Mouse (Mus musculus): ENCODE measurements around the gene Msrb1. TPM values are rescaled to one million over a fixed set of nuclear protein-coding genes. Genes with fewer than 3 reads are reported as not detected.

The Msrb1 gene
- total and polyA plus RNA-seq, 3 experiments: 14.6 to 76.8 (median 39.2) TPM

DNA sequence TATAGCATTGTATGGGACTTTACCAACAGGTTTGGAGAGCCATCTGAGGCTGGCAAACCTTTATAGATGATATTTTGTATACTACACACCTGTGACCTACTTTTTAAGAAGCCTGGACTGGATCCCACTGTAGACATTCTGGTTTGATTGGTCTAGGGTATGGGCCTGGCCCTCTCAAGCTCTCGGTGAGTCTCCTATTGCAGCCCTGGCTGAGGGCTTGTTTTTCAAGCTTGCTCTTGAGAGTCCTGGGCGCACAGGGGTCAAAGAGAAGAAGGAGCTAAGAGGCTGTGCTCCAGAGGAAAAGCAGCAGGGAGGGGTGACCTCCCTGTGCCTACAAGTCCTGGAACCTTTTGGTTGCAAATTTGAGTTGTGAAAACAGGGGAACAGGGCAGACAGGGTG is 40.6 kb downstream of the Msrb1 start:
- no peak for TF ChIP-seq GATA1 (IDR thresholded peaks at IDR 0.05; ENCODE audit: borderline replicate concordance, low read length)
- no peak for TF ChIP-seq POLR2AphosphoS5 (IDR thresholded peaks at IDR 0.05; ENCODE audit: insufficient replicate concordance, low read depth, low read length)
- no peak for TF ChIP-seq CTCF (IDR thresholded peaks at IDR 0.05; ENCODE audit: low read depth, low read length)
- no peak for TF ChIP-seq TAL1 (conservative IDR thresholded peaks at IDR 0.05; ENCODE audit: low read depth, low read length)
- TF ChIP-seq GATA2 (IDR thresholded peaks at IDR 0.05; ENCODE audit: borderline replicate concordance, low read depth, low read length): no peak
- no peak overlapping the region for H3K4me3 ChIP-seq (ENCODE audit: low read depth, low read length)
- ATAC-seq (ENCODE audit: extremely low read depth, insufficient number of reproducible peaks, low FRiP score, poor library complexity, severe bottlenecking): no peak
- H3K36me3 ChIP-seq (replicated peaks): no peaks in the 10 kb centered on the region
- no peaks in the 10 kb centered on the region for H3K4me1 ChIP-seq (ENCODE audit: insufficient read depth, low read depth, low read length)
- H3K9me3 ChIP-seq (replicated peaks): no peaks in the 10 kb centered on the region
- DNase-seq (ENCODE audit: low spot score): no peak
- peaks cover 22% of the 10 kb centered on the region; the same call in 1 of the 2 replicates for H3K27me3 ChIP-seq (ENCODE audit: insufficient read depth, low read length)

DNA sequence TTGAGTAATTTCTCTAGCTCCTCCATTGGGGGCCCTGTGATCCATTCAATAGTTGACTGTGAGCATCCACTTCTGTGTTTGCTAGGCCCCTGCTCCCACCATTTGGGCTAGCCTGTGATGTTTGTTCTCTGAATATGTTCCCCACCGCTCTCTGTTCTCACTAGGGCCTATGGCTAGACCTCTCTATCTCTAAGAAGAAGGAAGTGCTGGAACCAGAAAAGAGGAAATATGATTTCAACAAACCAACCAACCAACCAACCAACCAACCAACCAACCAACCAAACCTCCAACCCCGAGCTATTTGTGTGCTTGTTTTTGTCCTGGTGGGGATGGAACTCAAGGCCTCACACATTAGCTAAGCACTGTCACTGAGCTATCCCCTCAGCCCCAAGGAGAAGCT is 44.4 kb downstream of the Msrb1 start:
- ATAC-seq (ENCODE audit: extremely low read depth, insufficient number of reproducible peaks, low FRiP score, poor library complexity, severe bottlenecking) (no peak), DNase-seq (ENCODE audit: low spot score) (no peak)
- H3K36me3 ChIP-seq (replicated peaks): no peaks in the 10 kb centered on the region
- H3K4me1 ChIP-seq (ENCODE audit: insufficient read depth, low read depth, low read length): no peaks in the 10 kb centered on the region
- H3K9me3 ChIP-seq (replicated peaks): no peaks in the 10 kb centered on the region
- H3K4me3 ChIP-seq (ENCODE audit: low read depth, low read length): no peak overlapping the region
- peaks cover 17% of the 10 kb centered on the region for H3K27me3 ChIP-seq (ENCODE audit: insufficient read depth, low read length)
- TF ChIP-seq GATA2 (IDR thresholded peaks at IDR 0.05; ENCODE audit: borderline replicate concordance, low read depth, low read length) (no peak), GATA1 (IDR thresholded peaks at IDR 0.05; ENCODE audit: borderline replicate concordance, low read length) (no peak)

DNA sequence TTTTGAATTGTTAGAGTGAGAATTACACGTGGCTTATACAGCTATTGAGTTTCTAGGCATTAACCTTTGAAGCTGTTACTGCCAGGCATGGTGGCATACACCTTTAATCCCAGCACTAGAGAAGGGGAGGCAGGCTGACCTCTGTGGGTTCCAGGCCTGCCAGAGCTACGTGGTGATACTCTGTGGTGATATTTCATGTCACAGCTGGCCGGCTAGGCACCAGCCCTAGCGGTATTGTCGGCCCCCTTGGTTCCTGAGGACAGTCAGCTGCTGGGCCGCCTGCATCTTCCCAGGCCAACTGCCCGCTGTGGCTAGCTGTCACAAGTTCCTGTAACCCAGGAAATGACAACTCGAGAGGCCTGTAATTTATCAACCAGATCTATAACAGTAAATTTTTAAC is 55.7 kb downstream of the Msrb1 start:
- Histone ChIP-seq H3K4me3 (ENCODE audit: low read depth, low read length) (no peak overlapping the region), H3K9me3 (replicated peaks) (no peaks in the 10 kb centered on the region), H3K4me1 (ENCODE audit: insufficient read depth, low read depth, low read length) (no peaks in the 10 kb centered on the region), H3K36me3 (replicated peaks) (no peaks in the 10 kb centered on the region), H3K27me3 (ENCODE audit: insufficient read depth, low read length) (peaks cover 24% of the 10 kb centered on the region)
- ATAC-seq (ENCODE audit: extremely low read depth, insufficient number of reproducible peaks, low FRiP score, poor library complexity, severe bottlenecking) (no peak), DNase-seq (ENCODE audit: low spot score) (no peak)
- TF ChIP-seq TAL1 (conservative IDR thresholded peaks at IDR 0.05; ENCODE audit: low read depth, low read length): no peak
- no peak for TF ChIP-seq GATA2 (IDR thresholded peaks at IDR 0.05; ENCODE audit: borderline replicate concordance, low read depth, low read length)
- TF ChIP-seq POLR2AphosphoS5 (IDR thresholded peaks at IDR 0.05; ENCODE audit: insufficient replicate concordance, low read depth, low read length): no peak
- TF ChIP-seq GATA1 (IDR thresholded peaks at IDR 0.05; ENCODE audit: borderline replicate concordance, low read length): no peak
- no peak for TF ChIP-seq CTCF (IDR thresholded peaks at IDR 0.05; ENCODE audit: low read depth, low read length)

Other genes with a start within 250 kb of the Msrb1 start
Only the 20 nearest of the 29 such genes appear.
- gene Tsc2, start 104.0 kb upstream of the Msrb1 start, total RNA-seq (2014; fragmentation: Nextera tagmentation): 114 and 146 TPM in 2 replicates
- gene Tsc2, start 104.0 kb upstream of the Msrb1 start, total RNA-seq (2017): 38.0 and 39.7 TPM in 2 replicates
- gene Tsc2, start 104.0 kb upstream of the Msrb1 start, polyA plus RNA-seq (2012): 66.5 and 77.5 TPM in 2 replicates
- gene Nthl1, start 104.0 kb upstream of the Msrb1 start, total RNA-seq (2014; fragmentation: Nextera tagmentation): 3.8 and 9.1 TPM in 2 replicates
- gene Nthl1, start 104.0 kb upstream of the Msrb1 start, total RNA-seq (2017): 9.8 and 16.9 TPM in 2 replicates
- gene Nthl1, start 104.0 kb upstream of the Msrb1 start, polyA plus RNA-seq (2012): 17.8 and 21.5 TPM in 2 replicates
- gene Slc9a3r2, start 86.3 kb upstream of the Msrb1 start, total RNA-seq (2014; fragmentation: Nextera tagmentation): not detected in 2 replicates
- 0.16 TPM in 1 of 2 replicates, not detected in the other for gene Slc9a3r2, start 86.3 kb upstream of the Msrb1 start, total RNA-seq (2017)
- gene Slc9a3r2, start 86.3 kb upstream of the Msrb1 start, polyA plus RNA-seq (2012): 0.03 and 0.07 TPM in 2 replicates
- gene Npw, start 78.2 kb upstream of the Msrb1 start, total RNA-seq (2014; fragmentation: Nextera tagmentation): not detected in 2 replicates
- gene Npw, start 78.2 kb upstream of the Msrb1 start, total RNA-seq (2017): not detected in 2 replicates
- gene Npw, start 78.2 kb upstream of the Msrb1 start, polyA plus RNA-seq (2012): not detected in 2 replicates
- gene Zfp598, start 67.0 kb upstream of the Msrb1 start, total RNA-seq (2014; fragmentation: Nextera tagmentation): 55.9 and 59.1 TPM in 2 replicates
- gene Zfp598, start 67.0 kb upstream of the Msrb1 start, total RNA-seq (2017): 11.2 and 12.0 TPM in 2 replicates
- gene Zfp598, start 67.0 kb upstream of the Msrb1 start, polyA plus RNA-seq (2012): 86.4 and 99.2 TPM in 2 replicates
- not detected in 2 replicates for gene Syngr3, start 46.7 kb upstream of the Msrb1 start, total RNA-seq (2014; fragmentation: Nextera tagmentation)
- gene Syngr3, start 46.7 kb upstream of the Msrb1 start, total RNA-seq (2017): 0.17 TPM in 1 of 2 replicates, not detected in the other
- gene Syngr3, start 46.7 kb upstream of the Msrb1 start, polyA plus RNA-seq (2012): 0.08 and 0.12 TPM in 2 replicates
- gene Gfer, start 40.5 kb upstream of the Msrb1 start, total RNA-seq (2014; fragmentation: Nextera tagmentation): 10.5 and 15.7 TPM in 2 replicates
- 34.1 and 46.4 TPM in 2 replicates for gene Gfer, start 40.5 kb upstream of the Msrb1 start, total RNA-seq (2017)
- 149 and 184 TPM in 2 replicates for gene Gfer, start 40.5 kb upstream of the Msrb1 start, polyA plus RNA-seq (2012)
- 1.4 TPM in 1 of 2 replicates, not detected in the other for gene Noxo1, start 40.4 kb upstream of the Msrb1 start, total RNA-seq (2014; fragmentation: Nextera tagmentation)
- gene Noxo1, start 40.4 kb upstream of the Msrb1 start, total RNA-seq (2017): 1.0 and 1.1 TPM in 2 replicates
- gene Noxo1, start 40.4 kb upstream of the Msrb1 start, polyA plus RNA-seq (2012): 0.72 and 0.87 TPM in 2 replicates
- gene Tbl3, start 29.0 kb upstream of the Msrb1 start, total RNA-seq (2014; fragmentation: Nextera tagmentation): 9.2 and 17.8 TPM in 2 replicates
- gene Tbl3, start 29.0 kb upstream of the Msrb1 start, total RNA-seq (2017): 27.7 and 34.0 TPM in 2 replicates
- gene Tbl3, start 29.0 kb upstream of the Msrb1 start, polyA plus RNA-seq (2012): 15.6 and 25.2 TPM in 2 replicates
- not detected in 2 replicates for gene Rnf151, start 18.6 kb upstream of the Msrb1 start, total RNA-seq (2014; fragmentation: Nextera tagmentation)
- 0.23 TPM in 1 of 2 replicates, not detected in the other for gene Rnf151, start 18.6 kb upstream of the Msrb1 start, total RNA-seq (2017)
- gene Rnf151, start 18.6 kb upstream of the Msrb1 start, polyA plus RNA-seq (2012): 0.13 and 0.17 TPM in 2 replicates
- gene Rps2, start 18.5 kb upstream of the Msrb1 start, total RNA-seq (2014; fragmentation: Nextera tagmentation): 3,970 and 4,105 TPM in 2 replicates
- gene Rps2, start 18.5 kb upstream of the Msrb1 start, total RNA-seq (2017): 950 and 975 TPM in 2 replicates
- gene Rps2, start 18.5 kb upstream of the Msrb1 start, polyA plus RNA-seq (2012): 2,688 and 3,723 TPM in 2 replicates
- 54.6 and 63.5 TPM in 2 replicates for gene Ndufb10, start 12.2 kb upstream of the Msrb1 start, total RNA-seq (2014; fragmentation: Nextera tagmentation)
- gene Ndufb10, start 12.2 kb upstream of the Msrb1 start, total RNA-seq (2017): 185 and 206 TPM in 2 replicates
- gene Ndufb10, start 12.2 kb upstream of the Msrb1 start, polyA plus RNA-seq (2012): 372 and 429 TPM in 2 replicates
- not detected in 2 replicates for gene Rpl3l, start 8.8 kb upstream of the Msrb1 start, total RNA-seq (2014; fragmentation: Nextera tagmentation)
- 0.17 TPM in 1 of 2 replicates, not detected in the other for gene Rpl3l, start 8.8 kb upstream of the Msrb1 start, total RNA-seq (2017)
- 0.07 TPM in 1 of 2 replicates, not detected in the other for gene Rpl3l, start 8.8 kb upstream of the Msrb1 start, polyA plus RNA-seq (2012)
- not detected in 2 replicates for gene Hs3st6, start 16.3 kb downstream of the Msrb1 start, total RNA-seq (2014; fragmentation: Nextera tagmentation)
- not detected in 2 replicates for gene Hs3st6, start 16.3 kb downstream of the Msrb1 start, total RNA-seq (2017)
- not detected in 2 replicates for gene Hs3st6, start 16.3 kb downstream of the Msrb1 start, polyA plus RNA-seq (2012)
- 7.6 and 8.4 TPM in 2 replicates for gene Meiob, start 67.6 kb downstream of the Msrb1 start, total RNA-seq (2014; fragmentation: Nextera tagmentation)
- 1.9 and 2.1 TPM in 2 replicates for gene Meiob, start 67.6 kb downstream of the Msrb1 start, total RNA-seq (2017)
- gene Meiob, start 67.6 kb downstream of the Msrb1 start, polyA plus RNA-seq (2012): 0.07 and 0.13 TPM in 2 replicates
- gene Hagh, start 103.5 kb downstream of the Msrb1 start, total RNA-seq (2014; fragmentation: Nextera tagmentation): 16.8 and 22.3 TPM in 2 replicates
- gene Hagh, start 103.5 kb downstream of the Msrb1 start, total RNA-seq (2017): 30.4 and 34.7 TPM in 2 replicates
- gene Hagh, start 103.5 kb downstream of the Msrb1 start, polyA plus RNA-seq (2012): 22.1 and 22.3 TPM in 2 replicates
- 7.9 and 10.8 TPM in 2 replicates for gene Fahd1, start 113.7 kb downstream of the Msrb1 start, total RNA-seq (2014; fragmentation: Nextera tagmentation)
- 16.1 TPM in 2 replicates for gene Fahd1, start 113.7 kb downstream of the Msrb1 start, total RNA-seq (2017)
- 3.9 and 4.5 TPM in 2 replicates for gene Fahd1, start 113.7 kb downstream of the Msrb1 start, polyA plus RNA-seq (2012)
- gene Igfals, start 129.4 kb downstream of the Msrb1 start, total RNA-seq (2014; fragmentation: Nextera tagmentation): not detected in 2 replicates
- 0.12 and 0.16 TPM in 2 replicates for gene Igfals, start 129.4 kb downstream of the Msrb1 start, total RNA-seq (2017)
- gene Igfals, start 129.4 kb downstream of the Msrb1 start, polyA plus RNA-seq (2012): 0.10 and 0.12 TPM in 2 replicates
- gene Nubp2, start 149.7 kb downstream of the Msrb1 start, total RNA-seq (2014; fragmentation: Nextera tagmentation): 92.9 and 95.7 TPM in 2 replicates
- 46.9 and 58.5 TPM in 2 replicates for gene Nubp2, start 149.7 kb downstream of the Msrb1 start, total RNA-seq (2017)
- gene Nubp2, start 149.7 kb downstream of the Msrb1 start, polyA plus RNA-seq (2012): 79.9 and 103 TPM in 2 replicates
- 10.9 and 12.8 TPM in 2 replicates for gene Spsb3, start 150.0 kb downstream of the Msrb1 start, total RNA-seq (2014; fragmentation: Nextera tagmentation)
- gene Spsb3, start 150.0 kb downstream of the Msrb1 start, total RNA-seq (2017): 15.9 and 19.7 TPM in 2 replicates
- gene Spsb3, start 150.0 kb downstream of the Msrb1 start, polyA plus RNA-seq (2012): 35.1 and 42.6 TPM in 2 replicates

Data from G1E (cell line).